Mouse (Mus musculus) natural killer cell, adult 2 months (primary cell): ENCODE measurements around the gene Syt16.

Source experiments
- DNase-seq, 2 experiments: peaks; one replicate each; pipeline ENCODE4 v3.0.0; 2022; ENCODE audit warnings: low spot score in 2 of 2

Syt16 gene

DNA sequence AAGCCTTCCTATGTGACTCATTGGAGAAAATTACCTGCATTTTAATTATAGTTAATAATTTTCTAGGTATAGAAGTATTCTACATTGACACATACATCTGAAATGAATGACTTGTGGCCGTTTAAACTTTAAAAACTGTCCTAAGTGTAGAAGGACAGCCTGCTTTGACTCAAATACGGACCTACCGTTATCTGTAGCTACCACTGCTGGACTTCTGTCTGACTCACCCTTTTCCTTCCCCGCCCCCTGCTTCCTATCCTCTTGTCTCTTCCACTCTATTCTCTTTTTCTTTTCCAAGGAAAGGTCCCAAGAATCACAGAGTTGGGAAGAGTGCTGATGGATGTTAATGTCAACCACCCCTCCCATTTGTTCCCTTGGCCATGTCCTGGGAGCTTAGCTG lies 222.4 kb downstream of the Syt16 start:
- no peak for DNase-seq

DNA sequence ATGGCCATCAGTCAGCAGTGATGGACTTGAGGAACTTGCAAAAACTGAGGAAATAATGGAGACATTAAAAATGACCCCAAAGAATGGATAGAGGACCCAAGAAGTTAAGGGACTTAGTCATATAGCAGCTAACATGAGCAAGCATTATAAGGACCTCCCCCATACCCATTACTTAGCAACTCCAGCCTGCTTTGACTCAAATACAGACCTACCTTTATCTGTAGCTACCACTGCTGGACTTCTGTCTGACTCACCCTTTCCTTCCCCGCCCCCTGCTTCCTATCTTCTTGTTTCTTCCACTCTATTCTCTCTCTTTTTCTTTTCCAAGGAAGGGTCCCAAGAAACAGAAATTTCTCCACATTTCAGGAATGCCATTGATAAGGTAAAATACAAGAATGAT lies 223.2 kb downstream of the Syt16 start:
- DNase-seq = no peak

GRCm38 (mm10) chr12:74230808-74231207 lies 233.3 kb downstream of the Syt16 start:
- DNase-seq = no peak

GRCm38 (mm10) chr12:74232845-74233244 lies 235.4 kb downstream of the Syt16 start:
- DNase-seq = no peak

DNA sequence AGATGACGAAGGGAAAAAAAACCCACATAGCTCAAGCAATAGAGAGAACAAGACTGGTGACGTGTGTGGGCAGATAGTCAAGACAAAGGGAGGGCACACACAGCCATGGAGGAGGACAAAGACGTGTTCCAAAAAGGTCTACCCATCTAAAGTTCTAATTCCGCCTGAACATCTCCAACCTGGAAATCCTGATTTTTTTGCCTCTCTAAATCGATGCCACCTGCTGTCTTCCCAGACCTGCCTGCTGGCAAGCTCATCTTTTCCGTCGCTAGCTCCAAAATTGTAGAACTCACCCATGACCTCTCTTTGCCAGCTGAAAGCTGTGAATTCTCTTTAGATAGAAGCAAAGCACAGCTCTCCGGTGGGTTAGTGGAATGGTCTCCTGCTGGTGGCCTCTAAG lies 238.7 kb downstream of the Syt16 start:
- no peak for DNase-seq

DNA sequence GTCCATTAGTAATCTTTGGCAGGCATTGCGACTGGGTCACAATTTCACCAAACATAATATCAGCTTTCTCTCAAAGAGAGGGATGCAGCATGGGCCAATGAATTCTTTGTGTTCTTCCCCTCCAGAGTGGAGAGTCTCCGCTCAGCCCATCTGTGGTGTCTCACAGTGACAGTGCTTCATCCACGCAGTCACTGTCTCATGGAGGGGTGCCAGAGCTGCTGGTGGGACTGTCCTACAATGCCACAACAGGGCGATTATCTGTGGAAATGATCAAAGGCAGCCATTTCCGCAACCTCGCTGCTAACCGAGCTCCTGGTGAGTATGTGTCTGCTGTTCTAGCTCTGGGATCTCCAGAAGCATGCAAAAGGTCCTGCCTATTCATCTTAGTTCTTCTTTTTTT lies 240.6 kb downstream of the Syt16 start:
- DNase-seq = no peak

DNA sequence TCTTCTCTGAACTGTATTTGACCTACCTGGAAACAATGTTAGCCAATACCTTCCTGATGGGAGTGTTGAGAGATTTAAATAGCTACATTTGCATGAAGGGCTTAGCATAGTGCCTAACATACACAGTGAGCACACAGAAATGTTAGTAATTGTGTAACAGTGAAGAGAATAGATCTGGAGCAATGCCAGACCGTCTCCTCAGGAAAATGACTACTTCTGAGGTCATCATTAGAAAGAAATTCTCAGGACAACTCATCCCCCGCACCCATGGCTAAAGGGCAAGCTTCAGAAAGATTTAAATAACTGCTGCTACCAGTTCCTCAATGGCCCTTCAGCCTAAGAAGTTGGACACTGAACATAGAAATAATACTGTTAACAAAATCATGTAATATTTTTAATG lies 241.3 kb downstream of the Syt16 start:
- no peak for DNase-seq

DNA sequence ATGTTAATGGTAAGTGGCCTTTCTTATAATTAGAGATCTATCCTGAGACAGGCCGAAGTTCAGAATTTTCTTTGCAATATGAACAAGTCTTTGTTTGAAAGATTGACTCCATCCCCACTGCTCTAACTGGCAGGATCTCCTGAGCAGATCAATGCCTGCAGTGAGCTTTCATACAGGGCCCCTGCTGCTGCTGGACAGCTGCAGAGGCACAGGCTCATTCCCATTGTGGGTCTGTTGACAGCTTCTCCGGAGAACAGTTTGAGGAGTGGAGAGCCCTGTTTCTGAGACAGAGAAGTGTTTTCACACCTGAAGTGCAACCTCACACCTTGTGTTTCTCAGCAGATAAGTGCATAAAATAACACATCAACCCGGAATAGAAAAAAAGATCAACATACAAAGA lies 267.4 kb downstream of the Syt16 start:
- DNase-seq = no peak

DNA sequence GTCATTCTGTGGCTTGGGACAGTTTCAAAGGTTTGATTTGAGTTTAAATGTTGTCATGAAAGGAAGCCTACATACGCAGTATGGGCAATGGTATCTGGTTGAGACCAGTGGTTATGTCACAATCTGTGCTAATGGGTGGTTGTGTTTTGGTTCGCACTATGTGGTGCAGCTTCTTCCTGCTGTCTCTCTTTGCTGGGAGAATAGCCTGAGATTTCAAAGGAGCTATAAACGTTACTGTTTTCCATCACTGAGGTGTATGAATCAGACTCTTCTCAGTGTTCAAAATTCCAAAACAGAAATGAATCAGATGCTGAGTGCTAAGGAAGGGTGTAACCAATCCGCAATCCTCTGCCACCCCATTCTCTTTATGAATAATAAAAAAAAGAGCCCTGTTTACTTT lies 269.6 kb downstream of the Syt16 start:
- DNase-seq = no peak

DNA sequence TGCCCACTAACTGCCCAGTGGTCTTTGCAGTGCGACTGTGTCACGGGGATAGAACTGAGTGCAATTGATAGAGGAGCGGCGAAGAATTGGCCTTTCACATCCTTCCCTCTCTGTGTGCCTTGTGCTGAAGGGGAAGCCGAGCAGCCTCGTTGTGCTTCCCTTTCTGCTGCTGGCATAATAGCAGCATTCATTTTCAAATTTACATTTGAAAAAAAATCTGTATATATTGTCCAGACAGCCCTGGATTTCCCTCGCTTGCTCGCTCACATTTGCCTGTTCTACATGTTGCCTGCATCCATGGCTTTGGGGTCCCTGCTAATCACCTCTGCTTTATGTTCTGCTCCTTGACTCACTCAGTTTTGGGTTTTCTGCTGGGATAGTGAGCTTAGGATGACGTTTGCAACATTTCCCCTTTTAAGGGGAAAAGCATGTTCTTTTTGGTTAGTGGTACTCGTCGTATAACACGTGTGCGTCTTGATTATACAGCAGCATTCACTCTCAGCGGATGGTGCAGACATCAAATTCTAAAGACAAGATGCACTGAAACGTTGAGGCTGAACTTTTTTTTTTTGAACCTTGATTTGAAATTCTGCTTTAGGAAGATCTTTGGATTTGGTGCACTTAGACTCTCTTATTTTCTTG lies 271.3 kb downstream of the Syt16 start:
- DNase-seq = no peak

- no peak for DNase-seq
These were observed 275.1 kb downstream of the Syt16 start for GRCm38 (mm10) chr12:74272545-74272944.

- no peak for DNase-seq
These were observed 279.8 kb downstream of the Syt16 start for GRCm38 (mm10) chr12:74277265-74277664.

- no peak for DNase-seq
These were observed 283.9 kb downstream of the Syt16 start for GRCm38 (mm10) chr12:74281403-74281802.

DNA sequence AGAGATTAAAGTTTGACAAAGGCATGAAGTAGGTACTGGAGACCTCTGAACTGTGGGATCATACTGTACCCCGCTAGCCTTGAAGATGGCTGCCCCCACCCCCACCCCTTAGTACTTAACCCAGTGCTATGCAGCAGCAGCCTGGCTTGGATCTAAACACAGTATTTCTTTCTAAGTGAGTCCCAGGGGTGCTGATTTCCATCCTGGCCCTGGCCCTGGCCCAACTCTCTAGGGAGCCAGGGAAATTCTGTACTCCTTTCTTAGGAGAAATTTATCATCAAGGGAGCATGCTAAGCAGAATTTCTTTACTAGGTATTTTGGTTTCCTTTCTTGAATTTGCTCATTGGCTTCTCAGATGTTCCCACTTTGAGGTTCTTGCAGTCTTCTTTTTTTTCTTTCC lies 285.4 kb downstream of the Syt16 start:
- no peak for DNase-seq

DNA sequence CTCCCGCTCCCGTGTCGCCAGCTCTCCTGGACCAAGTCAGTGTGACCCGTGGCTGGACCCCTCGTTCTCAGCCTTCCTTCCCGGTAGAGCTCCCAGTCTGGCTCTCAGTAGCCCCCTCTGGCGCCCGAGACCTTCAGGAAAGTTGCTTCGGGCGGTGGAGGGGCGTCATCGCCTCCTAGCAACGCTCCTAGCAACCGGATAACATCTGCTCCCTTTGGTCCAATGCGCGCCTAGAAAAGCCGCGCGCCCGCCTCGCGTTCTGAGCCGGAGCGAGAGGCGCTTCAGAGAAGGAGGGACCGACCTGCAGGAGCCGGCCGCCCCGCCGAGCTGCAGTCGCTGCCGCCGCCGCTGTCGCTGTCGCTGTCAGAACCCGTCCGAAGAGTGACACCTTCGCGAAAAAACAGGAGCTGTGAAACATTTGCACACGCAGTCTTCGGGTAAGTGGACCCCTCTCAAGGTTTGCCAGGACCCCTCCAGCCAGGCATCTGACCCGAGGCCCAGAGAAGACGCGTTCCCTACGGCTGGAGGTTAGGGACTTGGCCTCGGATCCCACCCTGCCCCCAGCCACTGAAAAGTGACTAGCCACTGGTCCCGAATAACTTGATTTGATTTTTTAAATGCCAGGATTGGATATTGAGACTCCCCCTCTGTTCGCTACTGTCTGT lies 286.7 kb downstream of the Syt16 start:
- no peak for DNase-seq

GRCm38 (mm10) chr12:74284685-74285054 lies 287.2 kb downstream of the Syt16 start:
- no peak for DNase-seq

DNA sequence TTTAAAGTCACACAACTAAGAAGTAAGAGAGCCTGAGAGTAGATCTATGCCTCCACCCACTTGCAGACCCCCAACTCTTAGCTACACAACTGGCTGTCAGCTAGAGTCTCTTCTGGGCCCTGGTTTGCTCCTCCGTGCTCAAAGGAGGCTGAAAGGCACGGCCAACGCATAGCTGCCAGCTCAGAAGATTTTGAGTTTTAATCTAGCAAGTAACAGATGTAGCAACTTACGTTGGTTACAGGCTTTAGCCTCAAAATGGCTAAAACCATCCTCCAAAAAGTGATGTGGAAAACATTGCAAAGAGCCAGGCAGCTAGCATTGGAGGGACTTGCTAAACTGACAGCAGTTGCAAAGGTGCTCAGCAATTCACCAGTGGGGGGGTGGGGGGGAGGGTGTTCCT lies 293.5 kb downstream of the Syt16 start:
- no peak for DNase-seq

DNA sequence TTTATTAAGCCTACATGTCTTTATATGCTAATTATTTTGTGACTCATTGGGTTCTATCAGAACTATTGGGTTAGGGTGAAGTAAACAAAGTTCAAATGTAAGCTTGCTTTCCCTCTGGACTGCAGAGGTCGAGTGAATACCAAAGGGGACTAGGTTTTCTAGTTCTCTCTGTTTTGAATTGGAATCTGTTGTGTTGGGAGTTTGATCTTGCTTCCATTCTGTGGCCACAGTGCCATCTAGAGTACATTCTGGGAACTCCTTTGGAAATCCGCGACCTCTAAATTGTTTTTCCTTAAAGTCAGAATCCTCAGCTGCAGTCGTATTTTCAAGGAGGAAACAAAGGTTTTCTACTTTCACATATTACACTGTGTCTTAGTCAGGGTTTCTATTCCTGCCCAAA lies 296.2 kb downstream of the Syt16 start:
- no peak for DNase-seq

- DNase-seq = no peak
These were observed 298.9 kb downstream of the Syt16 start for GRCm38 (mm10) chr12:74296374-74296773.

DNA sequence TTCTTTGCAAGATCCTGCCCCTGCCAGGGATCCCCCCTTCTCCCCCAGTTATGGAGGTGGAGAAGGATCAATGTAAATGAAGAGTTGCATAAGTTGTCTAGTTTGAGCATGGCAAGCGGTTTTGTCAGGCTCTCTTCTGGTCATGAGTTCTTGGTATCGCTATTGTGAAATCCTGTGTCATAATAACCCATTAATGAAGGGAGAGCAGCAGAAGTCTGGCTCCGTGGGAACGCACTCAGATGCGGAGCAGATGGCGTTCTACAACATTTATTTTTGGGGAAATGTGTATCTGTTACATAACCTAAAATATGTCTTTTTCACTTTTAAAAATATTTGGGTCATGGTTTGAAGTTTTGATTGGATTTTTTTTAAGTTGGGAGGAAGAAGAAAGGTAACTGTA lies 304.1 kb downstream of the Syt16 start:
- DNase-seq = no peak

- DNase-seq = no peak
These were observed 306.2 kb downstream of the Syt16 start for GRCm38 (mm10) chr12:74303418-74304294.

- no peak for DNase-seq
These were observed 315.1 kb downstream of the Syt16 start for GRCm38 (mm10) chr12:74312611-74313010.

GRCm38 (mm10) chr12:74315221-74315620 lies 317.8 kb downstream of the Syt16 start:
- DNase-seq = no peak
